Comparison of ENCODE assay signal across 8 mouse cellular contexts in the genomic region with DNA sequence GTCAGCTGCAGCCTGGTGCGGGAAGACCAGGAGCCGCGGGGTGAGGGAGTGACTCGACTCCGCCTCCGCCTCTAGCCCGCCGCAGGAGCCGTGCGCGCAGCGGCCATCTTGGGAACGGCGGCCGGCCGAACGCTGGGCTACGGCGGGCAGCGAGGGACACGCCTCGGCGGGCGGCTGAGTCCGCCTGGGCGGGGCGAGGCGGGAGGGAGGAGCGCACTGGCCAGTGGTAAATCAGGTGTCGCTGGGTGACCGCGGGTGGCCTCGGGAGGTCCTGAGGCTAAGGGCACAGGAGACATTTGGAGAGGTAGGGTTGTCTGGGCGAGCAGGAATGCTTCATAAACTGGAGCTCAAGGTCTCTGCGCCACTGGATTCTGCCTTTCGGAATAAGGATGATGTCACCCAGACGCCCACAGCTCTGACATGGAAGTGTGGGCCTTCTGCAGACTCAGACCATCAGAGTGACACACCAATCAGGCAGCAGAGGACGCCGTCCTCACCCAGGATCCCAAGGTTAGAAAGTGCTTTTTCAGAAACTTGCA. TPM values are rescaled to one million over a fixed set of nuclear protein-coding genes. Genes with fewer than 3 reads are reported as not detected.
DNase-seq lines count a peak whose midpoint lies in the region; ATAC-seq and TF ChIP-seq lines count a peak whose summit lies in the region.

A gene (minus strand): TSS at position 134 of the 539 bp plus-strand sequence.

- 1% methylated on average over 31 of the region's 39 CpGs for WGBS in hindbrain, postnatal 0 days
- WGBS in macrophage (ENCODE audit: missing documents) = under 1% methylated on average over 33 of the region's 39 CpGs

- peak within 1 kb of the TSS; percentile 54 for H3K4me3 ChIP-seq in cortical plate, adult 2 months (ENCODE audit: insufficient read depth, low read length)
- peak within 1 kb of the TSS; percentile 98 for H3K4me3 ChIP-seq in hindbrain, postnatal 0 days (ENCODE audit: low read length)
- H3K4me3 ChIP-seq in left cerebral cortex, adult 2 months = peak within 1 kb of the TSS; percentile 92
- H3K4me3 ChIP-seq in macrophage (ENCODE audit: inconsistent target) = peak within 1 kb of the TSS; percentile 67

- intact Hi-C loops in left cerebral cortex, adult 2 months (cut with DNase I) = loop anchor here (2.0 kb wide), 2 partner anchors 48 to 52 kb away; no protein-coding TSS in a partner anchor

- H3K9ac ChIP-seq in hindbrain, postnatal 0 days (replicated peaks; ENCODE audit: low read length) = peak within 1 kb of the TSS; percentile 98

- peaks cover 43% of the 10 kb centered on the region for H3K79me2 ChIP-seq in macrophage (ENCODE audit: inconsistent target)

- peaks cover 3% of the 10 kb centered on the region; the same call in 1 of the 2 replicates for H3K4me1 ChIP-seq in cortical plate, adult 2 months (ENCODE audit: control insufficient read depth, insufficient read depth, low read length)
- peaks cover 20% of the 10 kb centered on the region for H3K4me1 ChIP-seq in hindbrain, postnatal 0 days (ENCODE audit: insufficient read depth, low read length)

- no peaks in the 10 kb centered on the region for H3K9me3 ChIP-seq in hindbrain, postnatal 0 days (ENCODE audit: low read length)

- peak within 1 kb of the TSS; percentile 76 for H3K27ac ChIP-seq in cortical plate, adult 2 months (ENCODE audit: insufficient read depth, low read length)
- peak within 1 kb of the TSS; percentile 99 for H3K27ac ChIP-seq in hindbrain, postnatal 0 days
- H3K27ac ChIP-seq in left cerebral cortex, adult 2 months = peak within 1 kb of the TSS; percentile 97
- H3K27ac ChIP-seq in macrophage = peak within 1 kb of the TSS; percentile 68

- H3K36me3 ChIP-seq in hindbrain, postnatal 0 days (ENCODE audit: insufficient read depth, low read length) = no peaks in the 10 kb centered on the region
- H3K36me3 ChIP-seq in macrophage (ENCODE audit: inconsistent target) = no peaks in the 10 kb centered on the region

- TF ChIP-seq CTCF in cortical plate, adult 2 months (IDR thresholded peaks at IDR 0.05; ENCODE audit: extremely low read depth, insufficient read depth, low read length) = no peak
- TF ChIP-seq CTCF in hindbrain, postnatal 0 days (IDR thresholded peaks at IDR 0.05; ENCODE audit: low read depth) = peak; percentile 53
- TF ChIP-seq CTCF in left cerebral cortex, adult 2 months (IDR thresholded peaks at IDR 0.05) = no peak; the same call in none of the 2 replicates

- DNase-seq in adipocyte (ENCODE audit: low spot score) = peak; percentile 83
- DNase-seq in gastrocnemius, adult 8-10 months (ENCODE audit: low spot score in 2 of 2) = peak; percentile 88 to 91
- peak; percentile 94 for DNase-seq in hindbrain, postnatal 0 days (ENCODE audit: low spot score)
- peak; percentile 94 to 98 for DNase-seq in left cerebral cortex, adult 2 months (ENCODE audit: extremely low spot score in 1 of 2, low spot score in 2 of 2)
- DNase-seq in retina, postnatal 7 days (ENCODE audit: low read depth, low spot score) = peak; percentile 84
- DNase-seq in urinary bladder, postnatal 10 days (ENCODE audit: low spot score) = peak; percentile 86

- TF ChIP-seq POLR2A in cortical plate, adult 2 months (IDR thresholded peaks at IDR 0.05; ENCODE audit: extremely low read depth, insufficient read depth, low read length) = peak; percentile 73

- peak; percentile 96 for ATAC-seq in hindbrain, postnatal 0 days

- no peaks in the 10 kb centered on the region for H3K27me3 ChIP-seq in hindbrain, postnatal 0 days (ENCODE audit: insufficient read depth, low read length)

- H3K4me2 ChIP-seq in hindbrain, postnatal 0 days (ENCODE audit: low read depth, low read length) = peak within 1 kb of the TSS; percentile 66

RNA-seq across cellular contexts. Expression of the gene that starts here (rescaled TPM):
- polyA plus RNA-seq in cortical plate, adult 2 months (2012; rRNA removed) = 25.4 and 28.1 TPM in 2 replicates
- total RNA-seq in gastrocnemius, adult 8-10 months (2022) = 10 to 100 TPM; 32.4 to 41.9 (median 36.2) TPM
- total RNA-seq in hindbrain, postnatal 0 days (2014; rRNA removed) = 36.2 and 39.2 TPM in 2 replicates
- 52.2 and 54.5 TPM in 2 replicates for polyA plus RNA-seq in hindbrain, postnatal 0 days (2015; fragmentation: Nextera tagmentation; extraction: Ambion mirVana)
- 10 to 100 TPM; 50.0 to 50.2 TPM for total RNA-seq in left cerebral cortex, adult 2 months (2021)
- 10 to 100 TPM in 21 of 26 experiments, 1 to 10 TPM in 5; 5.0 to 70.6 (median 40.3) TPM for total RNA-seq in macrophage (2018; cell fraction: chromatin; rRNA removed)
- 10 to 100 TPM in 17 of 26 experiments, 1 to 10 TPM in 9; 4.9 to 17.6 (median 11.3) TPM for total RNA-seq in macrophage (2018; cell fraction: cytosol; rRNA removed)
- total RNA-seq in macrophage (2018; cell fraction: nucleus; rRNA removed) = 10 to 100 TPM in 19 of 26 experiments, 1 to 10 TPM in 7; 5.2 to 43.3 (median 22.5) TPM
- 7.7 to 10.4 TPM (median 9.6 TPM) in 3 replicates for polyA plus RNA-seq in macrophage (2018)

Comparison
In these comparisons a context has a peak if more than half of its experiments do, and no peak if none do; other contexts are left out.
1. Peak in every context shown above with its lines: DNase-seq, ATAC-seq, H3K4me3 ChIP-seq and H3K27ac ChIP-seq.